Mouse (Mus musculus): Measurements from ENCODE around the gene Cryzl2. TPM values are rescaled to one million over a fixed set of nuclear protein-coding genes. Genes with fewer than 3 reads are reported as not detected.

The Cryzl2 gene
- total RNA-seq, 1 experiment from 2014 or later = 0.93 TPM

DNA sequence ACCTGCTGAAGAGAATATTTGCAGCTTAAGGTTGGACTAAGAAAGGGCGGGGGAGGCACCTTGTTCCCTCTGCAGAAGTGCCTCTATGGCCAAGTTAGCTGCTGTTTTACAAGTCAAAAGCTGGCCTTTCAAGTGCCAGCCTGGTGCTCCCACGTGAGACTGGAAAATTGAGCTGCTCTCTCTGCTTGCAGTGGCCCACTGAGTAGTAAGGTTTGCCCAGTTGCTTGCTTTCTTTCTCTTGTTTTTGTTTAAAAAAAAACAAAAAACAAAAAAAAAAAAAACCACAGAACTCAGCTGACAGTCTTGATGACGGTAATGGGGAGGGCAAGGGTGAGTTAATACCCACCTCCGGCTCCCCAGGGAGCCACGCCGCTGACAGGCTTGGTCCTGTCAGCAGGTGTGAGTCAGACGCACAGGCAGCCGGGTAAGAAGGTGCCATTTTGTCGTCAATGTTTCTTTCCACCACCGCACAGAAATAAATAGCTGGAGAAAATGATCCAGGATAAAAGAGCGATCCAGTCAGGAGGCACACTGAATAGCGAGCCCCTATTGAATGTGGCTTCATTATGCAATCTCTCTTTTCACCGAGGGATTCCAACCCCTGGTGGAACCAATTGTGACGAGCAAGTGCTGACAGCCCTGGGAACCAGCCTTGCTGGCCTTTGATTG is 18.3 kb upstream of the Cryzl2 start:
- ATAC-seq (ENCODE audit: extremely low read depth, insufficient number of reproducible peaks, low FRiP score, poor library complexity, severe bottlenecking) = no peak

DNA sequence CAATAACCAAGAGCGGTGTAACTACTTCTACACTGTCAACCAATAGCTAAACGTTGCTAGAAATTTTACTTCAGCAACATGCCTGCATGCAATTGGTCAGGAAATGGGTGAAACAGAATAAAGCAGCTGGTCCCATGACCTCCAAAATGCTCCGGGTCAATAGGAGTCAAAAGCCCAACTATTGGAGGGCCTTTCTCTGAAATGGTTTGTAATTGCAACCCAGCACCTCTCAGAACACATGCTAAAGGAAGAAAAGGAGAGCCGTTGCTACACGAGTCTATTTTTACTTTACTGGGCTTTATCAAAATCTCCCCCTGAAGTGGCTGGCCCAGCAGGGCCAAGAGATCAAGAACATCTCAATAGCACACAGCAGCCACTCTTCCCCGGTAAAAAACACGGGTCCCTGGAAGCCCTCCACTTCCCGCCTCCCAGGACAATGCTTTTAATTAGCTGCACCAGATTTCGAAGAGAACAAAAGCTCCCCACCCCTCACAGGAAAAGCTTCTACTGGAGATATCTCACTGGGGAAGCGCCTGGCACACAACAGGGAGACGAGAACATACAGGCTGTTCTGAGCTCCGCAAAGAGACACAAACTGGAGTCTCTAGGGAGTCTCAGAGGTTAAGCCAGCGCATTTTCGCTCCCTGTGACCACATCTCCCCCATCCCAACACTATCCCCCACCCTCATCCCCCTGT is 15.2 kb upstream of the Cryzl2 start:
- ATAC-seq (ENCODE audit: extremely low read depth, insufficient number of reproducible peaks, low FRiP score, poor library complexity, severe bottlenecking) = no peak

- no peak for ATAC-seq (ENCODE audit: extremely low read depth, insufficient number of reproducible peaks, low FRiP score, poor library complexity, severe bottlenecking)
Measured at GRCm38 (mm10) chr1:157443723-157444561, 14.4 kb upstream of the Cryzl2 start.

DNA sequence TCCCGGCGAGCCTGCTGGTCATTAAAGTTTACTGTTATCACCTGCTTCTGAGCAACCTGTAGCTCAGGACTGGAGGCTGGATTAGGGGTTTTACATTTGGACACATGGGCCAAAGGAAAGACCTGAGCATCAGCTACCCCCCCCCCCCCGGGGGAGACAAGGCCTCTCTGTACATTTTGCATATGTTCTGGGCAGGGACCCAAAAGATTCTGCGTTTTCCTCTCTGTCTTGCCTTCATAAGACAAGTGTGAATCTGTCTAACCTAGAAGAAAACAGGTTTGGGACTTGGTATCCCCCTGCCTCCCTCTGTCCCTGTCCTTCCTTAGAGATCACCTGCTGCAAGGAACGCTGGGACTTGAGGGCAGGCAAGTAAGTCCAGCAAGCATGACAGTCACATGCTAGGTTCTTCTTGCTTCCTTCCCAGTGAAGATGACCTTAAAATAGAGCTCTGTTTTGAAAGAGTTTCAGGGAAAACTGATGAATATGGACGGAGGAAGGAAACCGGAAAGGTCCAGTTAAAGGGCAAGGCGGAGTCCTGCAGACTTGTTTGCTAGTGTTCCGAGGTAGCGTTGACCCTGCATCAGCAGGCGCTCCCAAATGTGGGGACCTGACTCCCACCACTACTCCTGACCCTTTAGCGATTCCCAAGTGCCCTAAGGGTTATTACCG is 13.6 kb upstream of the Cryzl2 start:
- ATAC-seq (ENCODE audit: extremely low read depth, insufficient number of reproducible peaks, low FRiP score, poor library complexity, severe bottlenecking) = no peak

DNA sequence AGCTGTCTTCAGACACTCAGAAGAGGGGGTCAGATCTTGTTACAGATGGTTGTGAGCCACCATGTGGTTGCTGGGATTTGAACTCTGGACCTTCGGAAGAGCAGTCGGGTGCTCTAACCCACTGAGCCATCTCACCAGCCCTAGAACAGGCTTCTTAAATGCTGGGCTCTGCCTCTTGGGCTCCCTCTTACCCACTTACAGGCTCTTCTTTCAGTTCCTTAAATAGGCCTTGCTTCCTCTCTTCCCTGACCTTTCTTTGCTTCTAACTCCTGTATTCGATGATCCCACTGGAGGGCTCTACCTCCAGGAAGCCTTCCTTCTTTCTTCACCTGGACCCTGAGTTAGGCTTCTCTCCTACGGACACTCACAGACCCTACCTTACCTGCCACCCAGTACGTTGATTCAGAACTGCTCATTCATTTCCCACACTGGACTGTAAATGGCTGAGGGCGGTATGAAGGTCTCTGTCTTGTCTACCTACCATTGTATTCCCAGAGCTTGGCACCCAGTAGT is 12.9 kb upstream of the Cryzl2 start:
- ATAC-seq (ENCODE audit: extremely low read depth, insufficient number of reproducible peaks, low FRiP score, poor library complexity, severe bottlenecking) = no peak

- ATAC-seq (ENCODE audit: extremely low read depth, insufficient number of reproducible peaks, low FRiP score, poor library complexity, severe bottlenecking) = no peak
Measured at GRCm38 (mm10) chr1:157446325-157446724, 12.1 kb upstream of the Cryzl2 start.

DNA sequence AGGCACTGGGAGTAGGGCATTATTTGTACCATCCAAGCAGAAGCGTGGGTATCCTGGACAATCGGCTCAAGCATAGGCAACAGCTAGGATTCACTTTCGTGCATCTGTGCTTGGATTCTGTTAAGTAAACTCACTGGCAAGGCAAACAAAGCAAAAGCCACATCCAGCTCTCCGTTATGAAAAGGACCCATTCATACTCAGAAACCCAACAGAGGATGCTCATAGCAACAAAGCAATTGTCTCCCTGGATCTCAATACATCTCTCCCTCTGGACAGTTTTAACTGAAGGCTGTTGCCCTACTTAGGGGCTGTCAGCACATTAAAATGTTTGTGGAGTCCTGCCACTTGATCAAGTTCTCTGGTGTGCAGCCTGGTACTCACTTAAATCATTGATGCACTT is 11.2 kb upstream of the Cryzl2 start:
- ATAC-seq (ENCODE audit: extremely low read depth, insufficient number of reproducible peaks, low FRiP score, poor library complexity, severe bottlenecking) = no peak

DNA sequence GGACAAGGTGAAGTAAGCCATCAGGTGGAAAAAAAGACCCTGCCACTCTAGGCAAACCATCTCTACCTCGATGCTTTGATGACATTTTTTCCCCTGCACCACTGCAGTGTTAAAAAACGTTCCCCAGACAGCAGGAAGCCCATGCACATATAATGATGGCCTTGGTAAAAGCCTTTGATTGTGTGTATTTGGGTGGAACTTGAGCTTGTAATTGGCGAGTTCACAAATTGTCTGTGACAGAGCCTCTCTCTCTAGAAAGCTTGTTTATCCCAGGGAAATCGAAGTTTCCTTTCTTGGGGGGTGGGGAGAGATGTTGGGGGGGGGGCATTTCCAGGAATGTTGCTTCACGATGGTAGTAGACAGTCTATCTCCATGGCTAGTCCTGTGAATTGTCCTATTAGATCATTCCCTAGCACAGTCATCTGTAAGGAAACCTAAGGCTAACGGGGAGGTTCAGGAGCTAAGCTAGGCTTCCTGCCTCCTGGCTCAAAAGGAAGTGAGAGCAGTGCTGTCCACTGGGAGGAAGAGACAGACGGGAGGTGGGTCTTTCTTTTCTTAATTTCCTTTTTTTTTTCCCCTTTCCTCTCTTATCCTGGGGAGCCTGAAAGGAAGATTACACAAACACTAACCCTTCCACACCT is 10.1 kb upstream of the Cryzl2 start:
- no peak for ATAC-seq (ENCODE audit: extremely low read depth, insufficient number of reproducible peaks, low FRiP score, poor library complexity, severe bottlenecking)

- no peak for ATAC-seq (ENCODE audit: extremely low read depth, insufficient number of reproducible peaks, low FRiP score, poor library complexity, severe bottlenecking)
Measured at GRCm38 (mm10) chr1:157448805-157449188, 9.6 kb upstream of the Cryzl2 start.

GRCm38 (mm10) chr1:157449532-157449931 is 8.8 kb upstream of the Cryzl2 start:
- no peak for ATAC-seq (ENCODE audit: extremely low read depth, insufficient number of reproducible peaks, low FRiP score, poor library complexity, severe bottlenecking)

GRCm38 (mm10) chr1:157449981-157450636 is 8.3 kb upstream of the Cryzl2 start:
- ATAC-seq (ENCODE audit: extremely low read depth, insufficient number of reproducible peaks, low FRiP score, poor library complexity, severe bottlenecking) = no peak

DNA sequence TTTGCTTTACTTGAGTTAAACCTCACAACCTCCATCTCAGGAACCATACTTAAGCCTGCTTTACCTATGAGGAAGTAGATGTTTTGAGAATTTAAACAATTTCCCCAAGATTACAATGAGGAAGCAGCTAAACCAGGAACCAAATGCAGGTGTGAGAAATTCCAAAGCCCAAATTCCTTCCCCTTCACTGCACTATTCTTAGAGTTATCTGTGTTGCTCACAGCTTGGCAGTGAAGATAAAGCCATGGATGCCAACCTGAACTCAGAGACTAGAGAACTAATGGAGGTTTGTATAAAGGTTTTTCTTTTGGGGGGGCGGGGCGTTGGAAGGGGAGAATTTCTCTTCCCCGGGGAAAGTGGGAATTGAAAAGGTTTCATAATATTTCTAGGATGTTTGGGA is 6.1 kb upstream of the Cryzl2 start:
- ATAC-seq (ENCODE audit: extremely low read depth, insufficient number of reproducible peaks, low FRiP score, poor library complexity, severe bottlenecking) = no peak

- no peak for ATAC-seq (ENCODE audit: extremely low read depth, insufficient number of reproducible peaks, low FRiP score, poor library complexity, severe bottlenecking)
Measured at GRCm38 (mm10) chr1:157452759-157453549, 5.4 kb upstream of the Cryzl2 start.

- no peak for ATAC-seq (ENCODE audit: extremely low read depth, insufficient number of reproducible peaks, low FRiP score, poor library complexity, severe bottlenecking)
Measured at GRCm38 (mm10) chr1:157454876-157455275, 3.5 kb upstream of the Cryzl2 start.

GRCm38 (mm10) chr1:157457789-157458188 is 588 bp upstream of the Cryzl2 start:
- ATAC-seq (ENCODE audit: extremely low read depth, insufficient number of reproducible peaks, low FRiP score, poor library complexity, severe bottlenecking) = no peak

DNA sequence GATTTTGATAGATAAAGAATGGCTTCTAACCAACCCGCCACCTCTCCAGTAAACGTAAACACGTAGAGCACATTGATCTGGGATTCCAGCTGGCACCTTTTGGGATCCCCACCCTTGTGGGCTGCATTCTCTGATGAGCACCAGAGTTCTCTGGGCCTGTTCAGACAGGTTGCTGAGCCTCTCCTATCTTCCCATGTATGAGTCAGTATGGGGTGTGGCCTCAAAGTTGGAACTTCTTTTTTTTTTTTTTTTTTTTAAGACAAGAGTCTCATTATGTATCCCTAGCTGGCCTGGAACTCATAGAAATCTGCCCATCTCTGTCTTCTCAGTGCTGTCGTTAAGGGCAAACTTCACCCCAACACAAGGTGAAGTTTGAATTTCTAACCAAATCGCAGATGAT is 1.5 kb downstream of the Cryzl2 start:
- ATAC-seq (ENCODE audit: extremely low read depth, insufficient number of reproducible peaks, low FRiP score, poor library complexity, severe bottlenecking) = no peak

DNA sequence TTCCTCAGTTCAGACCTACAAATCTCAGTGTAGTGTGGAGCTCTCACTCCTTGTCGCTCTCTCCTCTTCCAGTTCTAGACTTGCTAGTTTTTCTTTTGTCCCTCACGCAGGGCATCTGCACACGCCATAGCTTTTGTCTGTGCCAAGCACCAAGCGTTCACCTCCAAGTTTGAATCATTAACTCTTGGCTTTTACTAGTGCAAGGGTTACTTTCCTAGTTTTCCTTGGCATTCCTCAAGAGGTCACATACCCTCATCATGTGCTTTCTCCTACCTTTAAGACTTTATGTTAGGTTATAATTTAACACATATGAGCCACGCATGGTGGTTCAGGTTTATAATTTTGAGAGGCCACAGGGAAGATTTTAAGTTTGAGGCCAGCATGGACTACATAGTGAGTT is 2.9 kb downstream of the Cryzl2 start:
- ATAC-seq (ENCODE audit: extremely low read depth, insufficient number of reproducible peaks, low FRiP score, poor library complexity, severe bottlenecking) = no peak

GRCm38 (mm10) chr1:157462336-157462735 is 4.0 kb downstream of the Cryzl2 start:
- ATAC-seq (ENCODE audit: extremely low read depth, insufficient number of reproducible peaks, low FRiP score, poor library complexity, severe bottlenecking) = no peak

Data from neutrophil, adult 5-6 weeks (primary cell).